Mouse (Mus musculus): ENCODE measurements at regions not wholly inside any gene's neighbourhood (a gene's known extent, or its start where the extent isn't known, plus 50 kb on each side); places are given as distances from the start of the nearest gene placed in this dataset.
A peak's percentile ranks its signal among the peaks of the same experiment; 100 is the strongest.
"Not testable (repeated sequence)": the region's sequence is repeated elsewhere in the genome, so short reads cannot be mapped to it uniquely, and the experiment has no call there.

DNA sequence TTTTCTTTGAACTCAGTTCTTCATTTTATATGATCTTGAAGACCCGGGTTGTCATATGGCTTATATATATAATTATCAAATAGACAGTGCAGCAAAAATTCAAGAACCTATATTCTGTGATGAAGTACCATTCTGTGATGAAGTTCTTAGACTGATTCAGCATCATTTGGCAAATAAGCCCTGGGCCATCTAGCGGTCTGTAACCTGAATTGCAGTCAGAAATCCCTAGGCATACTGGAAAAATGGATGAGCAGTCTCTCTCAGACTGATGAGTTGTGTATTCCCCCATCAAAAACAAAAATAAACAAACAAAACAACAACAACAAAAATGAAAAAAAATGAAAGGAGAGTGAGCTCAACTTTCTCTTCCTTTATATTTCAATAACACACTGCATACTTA lies 232.3 kb downstream of the Ppp1r3a start:
- Histone ChIP-seq H3K27me3 (replicated peaks; ENCODE audit: control insufficient read depth, insufficient read depth, low read length) (no peaks in the 10 kb centered on the region), H3K4me3 (ENCODE audit: low read depth, low read length) (no peak overlapping the region), H3K4me2 (replicated peaks; ENCODE audit: low read depth) (no peak overlapping the region), H3K36me3 (ENCODE audit: control insufficient read depth, insufficient read depth) (no peaks in the 10 kb centered on the region), H3K27ac (ENCODE audit: low read depth, low read length) (no peak overlapping the region), H3K9me3 (ENCODE audit: control insufficient read depth) (no peaks in the 10 kb centered on the region), H3K9ac (ENCODE audit: low read depth, low read length) (no peak overlapping the region), H3K4me1 (replicated peaks; ENCODE audit: control insufficient read depth, insufficient read depth, low read length) (no peaks in the 10 kb centered on the region)
- 12% methylated on average over 2 of the region's 2 CpGs for WGBS
- peak; percentile 68 for TF ChIP-seq CTCF (IDR thresholded peaks at IDR 0.05; ENCODE audit: low read depth)
- ATAC-seq, result no peak

DNA sequence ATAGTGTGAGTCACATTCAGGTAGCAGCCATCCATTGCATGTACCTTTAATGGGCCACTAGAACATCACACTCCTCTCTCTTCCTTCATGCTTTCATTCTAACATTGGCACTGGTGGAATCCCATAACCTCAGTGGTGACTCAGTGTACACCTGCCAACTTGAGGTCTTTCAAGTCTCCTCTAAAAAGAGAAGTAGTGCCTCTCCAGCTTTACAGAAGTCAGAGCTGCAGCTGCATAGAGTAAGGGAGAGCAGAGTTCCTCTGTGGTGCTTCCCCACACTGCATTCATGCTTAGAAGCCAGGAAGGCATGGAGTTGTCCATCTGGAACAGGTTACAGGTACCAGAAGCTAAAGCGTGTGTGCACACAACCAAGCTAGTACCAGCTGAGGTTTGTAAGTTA lies 233.8 kb downstream of the Ppp1r3a start:
- Histone ChIP-seq H3K4me1 (replicated peaks; ENCODE audit: control insufficient read depth, insufficient read depth, low read length) (no peaks in the 10 kb centered on the region), H3K4me2 (replicated peaks; ENCODE audit: low read depth) (no peak overlapping the region), H3K36me3 (ENCODE audit: control insufficient read depth, insufficient read depth) (no peaks in the 10 kb centered on the region), H3K9ac (ENCODE audit: low read depth, low read length) (no peak overlapping the region), H3K4me3 (ENCODE audit: low read depth, low read length) (no peak overlapping the region), H3K27me3 (replicated peaks; ENCODE audit: control insufficient read depth, insufficient read depth, low read length) (no peaks in the 10 kb centered on the region), H3K27ac (ENCODE audit: low read depth, low read length) (no peak overlapping the region), H3K9me3 (ENCODE audit: control insufficient read depth) (no peaks in the 10 kb centered on the region)
- TF ChIP-seq CTCF (IDR thresholded peaks at IDR 0.05; ENCODE audit: low read depth), result no peak
- WGBS, result 81% methylated on average over 1 of the region's 1 CpGs
- ATAC-seq, result no peak

GRCm38 (mm10) chr6:14504171-14504570 lies 250.9 kb downstream of the Ppp1r3a start:
- no peaks in the 10 kb centered on the region for H3K9me3 ChIP-seq (ENCODE audit: control insufficient read depth)
- no peaks in the 10 kb centered on the region for H3K36me3 ChIP-seq (ENCODE audit: control insufficient read depth, insufficient read depth)
- no peak overlapping the region for H3K9ac ChIP-seq (ENCODE audit: low read depth, low read length)
- ATAC-seq, result no peak
- no peak overlapping the region for H3K27ac ChIP-seq (ENCODE audit: low read depth, low read length)
- no peaks in the 10 kb centered on the region for H3K27me3 ChIP-seq (replicated peaks; ENCODE audit: control insufficient read depth, insufficient read depth, low read length)
- 42% methylated on average over 1 of the region's 1 CpGs for WGBS
- H3K4me1 ChIP-seq (replicated peaks; ENCODE audit: control insufficient read depth, insufficient read depth, low read length), result no peaks in the 10 kb centered on the region
- peak; percentile 84 for TF ChIP-seq CTCF (IDR thresholded peaks at IDR 0.05; ENCODE audit: low read depth)
- no peak overlapping the region for H3K4me3 ChIP-seq (ENCODE audit: low read depth, low read length)
- H3K4me2 ChIP-seq (replicated peaks; ENCODE audit: low read depth), result no peak overlapping the region

GRCm38 (mm10) chr6:14500663-14501062 lies 254.4 kb downstream of the Ppp1r3a start:
- Histone ChIP-seq H3K4me3 (ENCODE audit: low read depth, low read length) (no peak overlapping the region), H3K9ac (ENCODE audit: low read depth, low read length) (no peak overlapping the region), H3K4me2 (replicated peaks; ENCODE audit: low read depth) (no peak overlapping the region), H3K27ac (ENCODE audit: low read depth, low read length) (no peak overlapping the region), H3K27me3 (replicated peaks; ENCODE audit: control insufficient read depth, insufficient read depth, low read length) (no peaks in the 10 kb centered on the region), H3K36me3 (ENCODE audit: control insufficient read depth, insufficient read depth) (no peaks in the 10 kb centered on the region), H3K9me3 (ENCODE audit: control insufficient read depth) (no peaks in the 10 kb centered on the region), H3K4me1 (replicated peaks; ENCODE audit: control insufficient read depth, insufficient read depth, low read length) (no peaks in the 10 kb centered on the region)
- no peak for ATAC-seq
- WGBS, result 82% methylated on average over 2 of the region's 2 CpGs
- no peak for TF ChIP-seq CTCF (IDR thresholded peaks at IDR 0.05; ENCODE audit: low read depth)

DNA sequence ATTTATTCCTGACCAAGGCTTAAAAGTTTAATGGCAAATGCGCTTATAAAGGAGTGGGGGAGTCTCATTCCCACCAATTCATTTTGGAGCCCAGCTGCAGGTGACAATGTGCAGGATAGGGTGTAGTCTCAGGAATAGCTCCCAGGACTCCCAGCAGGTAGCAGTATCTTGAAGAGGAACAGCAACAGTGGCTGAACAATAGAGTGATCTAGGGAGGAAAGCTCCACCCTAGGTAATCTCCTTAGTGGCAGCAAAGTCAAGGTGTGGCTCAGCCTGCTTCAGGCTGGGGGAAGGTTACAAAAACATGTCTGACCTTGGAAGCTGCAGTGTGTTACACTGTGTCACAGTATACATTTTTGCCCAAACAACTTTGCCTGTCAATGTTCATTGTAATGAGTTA lies 255.2 kb downstream of the Ppp1r3a start:
- H3K4me2 ChIP-seq (replicated peaks; ENCODE audit: low read depth); H3K4me1 ChIP-seq (replicated peaks; ENCODE audit: control insufficient read depth, insufficient read depth, low read length); ATAC-seq; H3K4me3 ChIP-seq (ENCODE audit: low read depth, low read length); H3K27me3 ChIP-seq (replicated peaks; ENCODE audit: control insufficient read depth, insufficient read depth, low read length); H3K9ac ChIP-seq (ENCODE audit: low read depth, low read length); H3K27ac ChIP-seq (ENCODE audit: low read depth, low read length); H3K36me3 ChIP-seq (ENCODE audit: control insufficient read depth, insufficient read depth); H3K9me3 ChIP-seq (ENCODE audit: control insufficient read depth): not testable (repeated sequence)
- 56% methylated on average over 1 of the region's 1 CpGs for WGBS

DNA sequence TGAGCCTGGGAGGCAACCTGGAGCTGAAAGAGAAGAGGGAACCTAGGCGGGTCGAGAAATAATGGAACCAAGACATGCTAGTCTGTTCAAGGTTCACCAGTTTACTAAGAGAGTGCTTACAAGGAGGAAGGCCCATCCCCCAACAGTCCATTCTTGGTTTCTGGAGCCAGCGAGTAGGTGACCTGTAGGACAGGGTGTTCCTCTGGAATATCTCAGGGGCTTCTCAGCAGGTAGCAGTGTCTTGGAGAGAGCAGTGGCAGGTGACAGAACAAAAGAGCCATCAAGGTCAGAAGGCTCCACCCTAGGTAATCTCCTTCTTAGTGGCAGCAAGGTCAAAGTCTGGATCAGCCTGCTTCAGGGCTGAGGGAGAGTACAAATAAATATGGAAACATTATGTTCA lies 268.4 kb downstream of the Ppp1r3a start:
- not testable (repeated sequence) for H3K27ac ChIP-seq (ENCODE audit: low read depth, low read length); H3K9ac ChIP-seq (ENCODE audit: low read depth, low read length); H3K4me1 ChIP-seq (replicated peaks; ENCODE audit: control insufficient read depth, insufficient read depth, low read length); H3K4me3 ChIP-seq (ENCODE audit: low read depth, low read length); H3K9me3 ChIP-seq (ENCODE audit: control insufficient read depth); H3K4me2 ChIP-seq (replicated peaks; ENCODE audit: low read depth); H3K36me3 ChIP-seq (ENCODE audit: control insufficient read depth, insufficient read depth); H3K27me3 ChIP-seq (replicated peaks; ENCODE audit: control insufficient read depth, insufficient read depth, low read length); ATAC-seq
- WGBS, result 65% methylated on average over 3 of the region's 3 CpGs

DNA sequence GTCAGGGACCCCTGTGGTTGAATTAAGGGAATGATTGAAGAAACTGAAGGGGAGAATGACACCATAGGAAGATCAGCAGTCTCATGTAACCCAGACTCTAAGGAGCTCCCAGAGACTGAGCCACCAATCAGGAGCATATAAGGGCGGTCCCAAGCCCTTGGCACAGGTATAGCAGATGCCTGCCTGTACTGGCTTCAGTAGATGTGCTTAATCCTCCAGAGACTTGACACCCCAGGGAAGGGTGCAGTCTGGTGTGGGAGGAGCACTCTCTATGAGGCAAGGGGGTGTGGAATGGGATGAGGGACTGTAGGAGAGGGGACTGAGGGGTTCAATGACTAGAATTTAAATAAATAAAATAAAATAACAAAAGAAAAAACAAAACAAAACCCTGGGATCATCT lies 298.7 kb downstream of the Ppp1r3a start:
- H3K4me1 ChIP-seq (replicated peaks; ENCODE audit: control insufficient read depth, insufficient read depth, low read length), result no peaks in the 10 kb centered on the region
- TF ChIP-seq CTCF (IDR thresholded peaks at IDR 0.05; ENCODE audit: low read depth), result no peak
- H3K27me3 ChIP-seq (replicated peaks; ENCODE audit: control insufficient read depth, insufficient read depth, low read length), result no peaks in the 10 kb centered on the region
- no peak overlapping the region for H3K4me2 ChIP-seq (replicated peaks; ENCODE audit: low read depth)
- 84% methylated on average over 1 of the region's 1 CpGs for WGBS
- no peaks in the 10 kb centered on the region for H3K36me3 ChIP-seq (ENCODE audit: control insufficient read depth, insufficient read depth)
- H3K9me3 ChIP-seq (ENCODE audit: control insufficient read depth), result no peaks in the 10 kb centered on the region
- no peak overlapping the region for H3K27ac ChIP-seq (ENCODE audit: low read depth, low read length)
- no peak overlapping the region for H3K4me3 ChIP-seq (ENCODE audit: low read depth, low read length)
- H3K9ac ChIP-seq (ENCODE audit: low read depth, low read length), result no peak overlapping the region
- ATAC-seq, result no peak

GRCm38 (mm10) chr6:14453321-14453720 lies 301.8 kb downstream of the Ppp1r3a start:
- not testable (repeated sequence) for H3K9ac ChIP-seq (ENCODE audit: low read depth, low read length)

More at GRCm38 (mm10) chr6:14453321-14453720, 301.8 kb downstream of the Ppp1r3a start:
- H3K4me1 ChIP-seq (replicated peaks; ENCODE audit: control insufficient read depth, insufficient read depth, low read length); H3K27ac ChIP-seq (ENCODE audit: low read depth, low read length); H3K27me3 ChIP-seq (replicated peaks; ENCODE audit: control insufficient read depth, insufficient read depth, low read length); H3K9me3 ChIP-seq (ENCODE audit: control insufficient read depth); H3K36me3 ChIP-seq (ENCODE audit: control insufficient read depth, insufficient read depth); H3K4me2 ChIP-seq (replicated peaks; ENCODE audit: low read depth); H3K4me3 ChIP-seq (ENCODE audit: low read depth, low read length); ATAC-seq: not testable (repeated sequence)
- WGBS, result 73% methylated on average over 3 of the region's 3 CpGs

Data from intestine, postnatal 0 days (tissue).